Mouse (Mus musculus) T-cell, adult 2 months (primary cell): ENCODE measurements around the gene Zfyve26.
"Not testable (repeated sequence)": the region's sequence is repeated elsewhere in the genome, so short reads cannot be mapped to it uniquely, and the experiment has no call there.

Experiments used
- DNase-seq: peaks from one replicate; pipeline ENCODE4 v3.0.0; 2022; ENCODE audit warnings: low spot score

Gene Zfyve26

GRCm38 (mm10) chr12:79260154-79260553, 36.0 kb downstream of the Zfyve26 start:
- no peak for DNase-seq

GRCm38 (mm10) chr12:79254975-79255374, 41.1 kb downstream of the Zfyve26 start:
- no peak for DNase-seq

GRCm38 (mm10) chr12:79253294-79254053, 42.6 kb downstream of the Zfyve26 start:
- no peak for DNase-seq

GRCm38 (mm10) chr12:79248110-79248509, 48.0 kb downstream of the Zfyve26 start:
- DNase-seq = no peak

- DNase-seq = no peak
Observed at GRCm38 (mm10) chr12:79242921-79243320, 53.2 kb downstream of the Zfyve26 start.

- no peak for DNase-seq
Observed at GRCm38 (mm10) chr12:79241985-79242384, 54.1 kb downstream of the Zfyve26 start.

GRCm38 (mm10) chr12:79235485-79236080, 60.5 kb downstream of the Zfyve26 start:
- DNase-seq = no peak

- no peak for DNase-seq
Observed at GRCm38 (mm10) chr12:79217511-79217910, 78.6 kb downstream of the Zfyve26 start.

- no peak for DNase-seq
Observed at GRCm38 (mm10) chr12:79211447-79211846, 84.7 kb downstream of the Zfyve26 start.

- peak; percentile 59 for DNase-seq
Observed at GRCm38 (mm10) chr12:79208703-79209464, 87.2 kb downstream of the Zfyve26 start, which contains the start of gene Rdh12. Gene Rdh12, plus strand, starts transcription at chr12:79208914.

GRCm38 (mm10) chr12:79201882-79202281, 94.2 kb downstream of the Zfyve26 start:
- DNase-seq = no peak

- no peak for DNase-seq
Observed at GRCm38 (mm10) chr12:79197105-79197504, 99.0 kb downstream of the Zfyve26 start.

- peak; percentile 48 for DNase-seq
Observed at GRCm38 (mm10) chr12:79193441-79193840, 102.7 kb downstream of the Zfyve26 start.

- no peak for DNase-seq
Observed at GRCm38 (mm10) chr12:79192193-79192592, 103.9 kb downstream of the Zfyve26 start, which contains the start of gene Rdh11. Gene Rdh11, minus strand, starts transcription at chr12:79192293.

GRCm38 (mm10) chr12:79191701-79192100, 104.4 kb downstream of the Zfyve26 start:
- DNase-seq = peak; percentile 87

- peak; percentile 53 for DNase-seq
Observed at GRCm38 (mm10) chr12:79190931-79191673, 105.0 kb downstream of the Zfyve26 start.

GRCm38 (mm10) chr12:79185160-79185559, 110.9 kb downstream of the Zfyve26 start:
- not testable (repeated sequence) for DNase-seq
